Mouse (Mus musculus) lung, adult 2 months (tissue): ENCODE measurements around the gene Cacna1c. TPM values are rescaled to one million over a fixed set of nuclear protein-coding genes. Genes with fewer than 3 reads are reported as not detected.

Experiments used
- DNase-seq: peaks from one replicate; pipeline ENCODE4 v3.0.0; 2022
- H3K4me1 ChIP-seq: fragments of 200-500 bp; 2 replicates; pipeline ENCODE4 v1.6.1; 2011; ENCODE audit warnings: low read length; ENCODE audit not compliant: control insufficient read depth, insufficient read depth
- H3K4me3 ChIP-seq: fragments of 200-500 bp; replicated peaks from 2 replicates; pipeline ENCODE3; 2011; ENCODE audit warnings: low read depth, mild to moderate bottlenecking, control low read depth, low read length; ENCODE audit errors: extremely low read depth
- CTCF ChIP-seq: fragments of 200-500 bp; IDR thresholded peaks from 2 replicates; pipeline ENCODE4 v1.5.1; 2011; ENCODE audit warnings: mild to moderate bottlenecking, low read length, control low read depth; ENCODE audit not compliant: insufficient read depth
- POLR2A ChIP-seq: fragments of 200-500 bp; IDR thresholded peaks from 2 replicates; pipeline ENCODE4 v1.6.1; 2011; ENCODE audit warnings: low read depth, mild to moderate bottlenecking, control low read depth, low read length, borderline replicate concordance; ENCODE audit errors: extremely low read depth
- WGBS: fragments of 180-500 bp; shearing (Covaris S2); methylation state at CpG from one replicate; pipeline ENCODE4 v1.1.7; 2018; 5-methylcytosine and 5-hydroxymethylcytosine counted together
- polyA plus RNA-seq: library from polyadenylated mRNA; depleted of rRNA; stranded (reverse); fragments of >200 nt; gene quantifications from 2 replicates; pipeline ENCODE4 v1.2.3, GENCODE M21; 2012; rRNA removed

The Cacna1c gene
- 11.3 and 16.3 TPM in 2 replicates for polyA plus RNA-seq

GRCm38 (mm10) chr6:119196382-119197305 lies at the start of gene Cacna1c:
TSS of gene Cacna1c (minus strand) at chr6:119196418.
- WGBS, result 59% methylated on average over 17 of the region's 17 CpGs
- H3K4me1 ChIP-seq, result no peaks in the 10 kb centered on the region
- H3K4me3 ChIP-seq, result no peak within 1 kb of the TSS
- DNase-seq, result no peak
- TF ChIP-seq POLR2A (no peak), CTCF (no peak)

GRCm38 (mm10) chr6:119240871-119241705 lies 44.9 kb upstream of the Cacna1c start:
- Histone ChIP-seq H3K4me3 (no peak overlapping the region), H3K4me1 (no peaks in the 10 kb centered on the region)
- TF ChIP-seq CTCF (no peak), POLR2A (no peak)
- 44% methylated on average over 21 of the region's 21 CpGs for WGBS
- no peak for DNase-seq

GRCm38 (mm10) chr6:119240256-119240655 lies 44.0 kb upstream of the Cacna1c start:
- 70% methylated on average over 7 of the region's 7 CpGs for WGBS
- Histone ChIP-seq H3K4me1 (no peaks in the 10 kb centered on the region), H3K4me3 (no peak overlapping the region)
- no peak for DNase-seq
- TF ChIP-seq POLR2A, result no peak
- TF ChIP-seq CTCF, result no peak

- no peak for TF ChIP-seq POLR2A
- TF ChIP-seq CTCF, result no peak
- no peak overlapping the region for H3K4me3 ChIP-seq
- DNase-seq, result no peak
- 77% methylated on average over 5 of the region's 5 CpGs for WGBS
- H3K4me1 ChIP-seq, result no peaks in the 10 kb centered on the region
These were observed 43.3 kb upstream of the Cacna1c start for GRCm38 (mm10) chr6:119239341-119240005.

GRCm38 (mm10) chr6:119237427-119237989 lies 41.3 kb upstream of the Cacna1c start:
- DNase-seq, result no peak
- TF ChIP-seq POLR2A (no peak), CTCF (no peak)
- 43% methylated on average over 8 of the region's 8 CpGs for WGBS
- Histone ChIP-seq H3K4me3 (no peak overlapping the region), H3K4me1 (no peaks in the 10 kb centered on the region)

GRCm38 (mm10) chr6:119236241-119236640 lies 40.0 kb upstream of the Cacna1c start, which contains the start of gene Cacna2d4:
TSS of gene Cacna2d4 (plus strand) at chr6:119236526.
- 42% methylated on average over 1 of the region's 1 CpGs for WGBS

GRCm38 (mm10) chr6:119235441-119235840 lies 39.2 kb upstream of the Cacna1c start:
- Histone ChIP-seq H3K4me1 (no peaks in the 10 kb centered on the region), H3K4me3 (no peak overlapping the region)
- no peak for DNase-seq
- no peak for TF ChIP-seq POLR2A
- no peak for TF ChIP-seq CTCF
- 57% methylated on average over 5 of the region's 5 CpGs for WGBS

More at GRCm38 (mm10) chr6:119236241-119236640, 40.0 kb upstream of the Cacna1c start, which contains the start of gene Cacna2d4:
- TF ChIP-seq CTCF (no peak), POLR2A (no peak)
- no peak within 1 kb of the TSS for H3K4me3 ChIP-seq
- no peak for DNase-seq
- no peaks in the 10 kb centered on the region for H3K4me1 ChIP-seq

GRCm38 (mm10) chr6:119233066-119233465 lies 36.8 kb upstream of the Cacna1c start:
- no peak for TF ChIP-seq CTCF
- no peak for TF ChIP-seq POLR2A
- 36% methylated on average over 3 of the region's 3 CpGs for WGBS
- no peak for DNase-seq
- no peaks in the 10 kb centered on the region; the same call in 1 of the 2 replicates for H3K4me1 ChIP-seq
- no peak overlapping the region for H3K4me3 ChIP-seq

- Histone ChIP-seq H3K4me1 (no peaks in the 10 kb centered on the region; the same call in 1 of the 2 replicates), H3K4me3 (no peak overlapping the region)
- DNase-seq, result no peak
- TF ChIP-seq POLR2A (no peak), CTCF (no peak)
- 78% methylated on average over 11 of the region's 11 CpGs for WGBS
These were observed 32.8 kb upstream of the Cacna1c start for GRCm38 (mm10) chr6:119228861-119229603.
